Mouse (Mus musculus): ENCODE results near the gene Car14. TPM values are rescaled to one million over a fixed set of nuclear protein-coding genes. Genes with fewer than 3 reads are reported as not detected.

Car14 gene
- polyA plus RNA-seq (2015; fragmentation: Illumina TruSeq; extraction: RNeasy Lipid Tissue Mini Kit (QIAGEN cat#74804); ENCODE audit: insufficient read depth, low read depth, low replicate concordance), result not detected

GRCm38 (mm10) chr3:95904568-95904967, at the start of gene Car14:
Gene Car14 (minus strand): TSS chr3:95904691.

GRCm38 (mm10) chr3:95928658-95929503, 24.4 kb upstream of the Car14 start, which contains the start of gene Anp32e:
Gene Anp32e (plus strand): TSS chr3:95929246.

GRCm38 (mm10) chr3:95893606-95894316, 10.7 kb downstream of the Car14 start, which contains the start of gene Aph1a:
Gene Aph1a (plus strand): TSS chr3:95893969.

GRCm38 (mm10) chr3:95891211-95892065, 13.1 kb downstream of the Car14 start, which contains the start of gene BC028528:
Gene BC028528 (minus strand): TSS chr3:95892005.

GRCm38 (mm10) chr3:95881979-95882815, 22.3 kb downstream of the Car14 start, which contains the start of gene Ciart:
Gene Ciart (minus strand): TSS chr3:95882251.

GRCm38 (mm10) chr3:95871392-95871867, 33.1 kb downstream of the Car14 start, which contains the start of gene Mrps21:
Gene Mrps21 (minus strand): TSS chr3:95871519.

GRCm38 (mm10) chr3:95855502-95856089, 48.9 kb downstream of the Car14 start, which contains the start of gene Prpf3:
Gene Prpf3 (minus strand): TSS chr3:95855885.

Other genes with a start within 250 kb of the Car14 start
- gene Mcl1, start 245.9 kb downstream of the Car14 start, polyA plus RNA-seq (2015; fragmentation: Illumina TruSeq; extraction: RNeasy Lipid Tissue Mini Kit (QIAGEN cat#74804); ENCODE audit: insufficient read depth, low read depth, low replicate concordance), result 35.6 TPM
- 10.2 TPM for gene Adamtsl4, start 216.8 kb downstream of the Car14 start, polyA plus RNA-seq (2015; fragmentation: Illumina TruSeq; extraction: RNeasy Lipid Tissue Mini Kit (QIAGEN cat#74804); ENCODE audit: insufficient read depth, low read depth, low replicate concordance)
- gene Ecm1, start 165.1 kb downstream of the Car14 start, polyA plus RNA-seq (2015; fragmentation: Illumina TruSeq; extraction: RNeasy Lipid Tissue Mini Kit (QIAGEN cat#74804); ENCODE audit: insufficient read depth, low read depth, low replicate concordance), result 40.8 TPM
- gene Tars2, start 144.5 kb downstream of the Car14 start, polyA plus RNA-seq (2015; fragmentation: Illumina TruSeq; extraction: RNeasy Lipid Tissue Mini Kit (QIAGEN cat#74804); ENCODE audit: insufficient read depth, low read depth, low replicate concordance), result 11.3 TPM
- gene Rprd2, start 85.8 kb downstream of the Car14 start, polyA plus RNA-seq (2015; fragmentation: Illumina TruSeq; extraction: RNeasy Lipid Tissue Mini Kit (QIAGEN cat#74804); ENCODE audit: insufficient read depth, low read depth, low replicate concordance), result 4.9 TPM
- 12.8 TPM for gene Prpf3, start 48.8 kb downstream of the Car14 start, polyA plus RNA-seq (2015; fragmentation: Illumina TruSeq; extraction: RNeasy Lipid Tissue Mini Kit (QIAGEN cat#74804); ENCODE audit: insufficient read depth, low read depth, low replicate concordance)
- 66.6 TPM for gene Mrps21, start 33.2 kb downstream of the Car14 start, polyA plus RNA-seq (2015; fragmentation: Illumina TruSeq; extraction: RNeasy Lipid Tissue Mini Kit (QIAGEN cat#74804); ENCODE audit: insufficient read depth, low read depth, low replicate concordance)
- 5.0 TPM for gene Ciart, start 22.4 kb downstream of the Car14 start, polyA plus RNA-seq (2015; fragmentation: Illumina TruSeq; extraction: RNeasy Lipid Tissue Mini Kit (QIAGEN cat#74804); ENCODE audit: insufficient read depth, low read depth, low replicate concordance)
- gene BC028528, start 12.7 kb downstream of the Car14 start, polyA plus RNA-seq (2015; fragmentation: Illumina TruSeq; extraction: RNeasy Lipid Tissue Mini Kit (QIAGEN cat#74804); ENCODE audit: insufficient read depth, low read depth, low replicate concordance), result 13.4 TPM
- gene Aph1a, start 10.7 kb downstream of the Car14 start, polyA plus RNA-seq (2015; fragmentation: Illumina TruSeq; extraction: RNeasy Lipid Tissue Mini Kit (QIAGEN cat#74804); ENCODE audit: insufficient read depth, low read depth, low replicate concordance), result 20.3 TPM
- 8.0 TPM for gene Anp32e, start 24.6 kb upstream of the Car14 start, polyA plus RNA-seq (2015; fragmentation: Illumina TruSeq; extraction: RNeasy Lipid Tissue Mini Kit (QIAGEN cat#74804); ENCODE audit: insufficient read depth, low read depth, low replicate concordance)
- gene Plekho1, start 91.3 kb upstream of the Car14 start, polyA plus RNA-seq (2015; fragmentation: Illumina TruSeq; extraction: RNeasy Lipid Tissue Mini Kit (QIAGEN cat#74804); ENCODE audit: insufficient read depth, low read depth, low replicate concordance), result 14.3 TPM
- 7.2 TPM for gene Vps45, start 153.8 kb upstream of the Car14 start, polyA plus RNA-seq (2015; fragmentation: Illumina TruSeq; extraction: RNeasy Lipid Tissue Mini Kit (QIAGEN cat#74804); ENCODE audit: insufficient read depth, low read depth, low replicate concordance)
- gene Otud7b, start 199.8 kb upstream of the Car14 start, polyA plus RNA-seq (2015; fragmentation: Illumina TruSeq; extraction: RNeasy Lipid Tissue Mini Kit (QIAGEN cat#74804); ENCODE audit: insufficient read depth, low read depth, low replicate concordance), result 4.3 TPM

Measured in pancreas, adult 10 weeks (tissue).